Mouse (Mus musculus) midbrain, embryonic 13.5 days (tissue): ENCODE measurements around the gene Tas2r135. TPM values are rescaled to one million over a fixed set of nuclear protein-coding genes. Genes with fewer than 3 reads are reported as not detected.

Experiments
- ATAC-seq: fragments of 200-750 bp; cut with Nextera tagmentation; 2 replicates; pipeline ENCODE4 v1.8.0; 2017; ENCODE audit warnings: mild to moderate bottlenecking, moderate TSS enrichment, moderate library complexity
- H3K27ac ChIP-seq: fragments of 300-500 bp; sonication (generic); 2 replicates; pipeline ENCODE4 v1.5.1; 2015; ENCODE audit warnings: inconsistent platforms, mild to moderate bottlenecking, moderate library complexity
- H3K27me3 ChIP-seq: fragments of 300-500 bp; sonication (generic); 2 replicates; pipeline ENCODE4 v1.6.1; 2015; ENCODE audit warnings: mild to moderate bottlenecking, inconsistent platforms
- H3K36me3 ChIP-seq: fragments of 300-500 bp; sonication (generic); 2 replicates; pipeline ENCODE4 v1.6.1; 2015; ENCODE audit warnings: mild to moderate bottlenecking, inconsistent platforms
- H3K4me1 ChIP-seq: fragments of 300-500 bp; sonication (generic); replicated peaks from 2 replicates; pipeline ENCODE4 v1.6.1; 2015; ENCODE audit warnings: inconsistent platforms
- H3K4me2 ChIP-seq: fragments of 300-500 bp; sonication (generic); replicated peaks from 2 replicates; pipeline ENCODE4 v1.6.1; 2015; ENCODE audit warnings: moderate library complexity, mild to moderate bottlenecking, inconsistent platforms
- H3K4me3 ChIP-seq: fragments of 300-500 bp; sonication (generic); replicated peaks from 2 replicates; pipeline ENCODE4 v1.5.1; 2015; ENCODE audit warnings: mild to moderate bottlenecking, inconsistent platforms
- H3K9ac ChIP-seq: fragments of 300-500 bp; sonication (generic); replicated peaks from 2 replicates; pipeline ENCODE4 v1.6.1; 2015; ENCODE audit warnings: mild to moderate bottlenecking, inconsistent platforms
- H3K9me3 ChIP-seq: fragments of 300-500 bp; sonication (generic); 2 replicates; pipeline ENCODE4 v1.6.1; 2016; ENCODE audit warnings: mild to moderate bottlenecking, inconsistent platforms
- WGBS: fragments of 180-500 bp; shearing (Covaris S2); methylation state at CpG from one replicate; pipeline ENCODE4 v1.1.7; 2015; 5-methylcytosine and 5-hydroxymethylcytosine counted together
- polyA plus RNA-seq: library from polyadenylated mRNA; unstranded; fragments of >200 nt; fragmentation: Nextera tagmentation; extraction: Ambion mirVana; gene quantifications from 2 replicates; pipeline ENCODE4 v1.2.1, GENCODE M21; 2015

Tas2r135 gene
- polyA plus RNA-seq, 1 experiment from 2014 or later: not detected

DNA sequence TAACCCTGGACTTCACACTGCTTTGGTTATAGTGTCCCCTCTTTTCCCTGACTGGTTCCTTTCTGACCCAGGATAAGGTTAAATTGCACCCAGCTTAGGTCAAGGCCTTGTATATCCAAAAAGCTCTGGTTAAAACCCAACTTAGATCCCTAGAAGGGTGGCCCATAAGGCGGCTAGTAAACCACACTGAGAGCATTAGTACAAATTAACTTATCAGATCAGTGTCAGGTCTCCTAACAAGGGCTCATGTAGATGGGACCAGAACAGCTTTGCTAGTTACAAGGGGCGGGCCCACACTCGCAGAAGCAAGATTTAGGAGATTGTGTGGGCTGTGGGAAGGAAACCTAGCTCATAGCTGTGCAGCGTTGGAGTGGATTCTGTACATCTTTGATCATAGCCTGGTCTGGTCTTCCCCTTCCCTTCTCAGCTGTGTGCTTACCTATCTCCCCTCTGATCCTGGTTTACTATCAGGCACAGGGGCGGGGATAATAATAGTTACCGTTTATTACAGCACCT is 28.7 kb upstream of the Tas2r135 start:
- ATAC-seq: no peak
- Histone ChIP-seq H3K4me3 (no peak overlapping the region), H3K36me3 (no peaks in the 10 kb centered on the region), H3K9ac (no peak overlapping the region), H3K27me3 (peaks cover 42% of the 10 kb centered on the region), H3K4me1 (peaks cover 15% of the 10 kb centered on the region), H3K27ac (no peak overlapping the region), H3K9me3 (no peaks in the 10 kb centered on the region), H3K4me2 (no peak overlapping the region)
- WGBS: 71% methylated on average over 6 of the region's 6 CpGs

GRCm38 (mm10) chr6:42377280-42377679 is 28.0 kb upstream of the Tas2r135 start:
- no peak overlapping the region for H3K4me2 ChIP-seq
- peaks cover 38% of the 10 kb centered on the region for H3K27me3 ChIP-seq
- 60% methylated on average over 5 of the region's 5 CpGs for WGBS
- no peak overlapping the region for H3K4me3 ChIP-seq
- ATAC-seq: no peak
- no peak overlapping the region for H3K27ac ChIP-seq
- no peaks in the 10 kb centered on the region for H3K9me3 ChIP-seq
- peaks cover 15% of the 10 kb centered on the region for H3K4me1 ChIP-seq
- no peaks in the 10 kb centered on the region for H3K36me3 ChIP-seq
- H3K9ac ChIP-seq: no peak overlapping the region

- no peaks in the 10 kb centered on the region for H3K36me3 ChIP-seq
- no peak overlapping the region for H3K27ac ChIP-seq
- no peak overlapping the region for H3K4me2 ChIP-seq
- H3K27me3 ChIP-seq: peaks cover 23% of the 10 kb centered on the region
- H3K4me1 ChIP-seq: no peaks in the 10 kb centered on the region
- H3K4me3 ChIP-seq: no peak overlapping the region
- no peak for ATAC-seq
- WGBS: 50% methylated on average over 3 of the region's 3 CpGs
- H3K9ac ChIP-seq: no peak overlapping the region
- H3K9me3 ChIP-seq: no peaks in the 10 kb centered on the region
Observed at GRCm38 (mm10) chr6:42379551-42379950, 25.7 kb upstream of the Tas2r135 start.

GRCm38 (mm10) chr6:42380416-42381144 is 24.7 kb upstream of the Tas2r135 start:
- peak; percentile 48; the same call in 1 of the 2 replicates for ATAC-seq
- WGBS: under 1% methylated on average over 8 of the region's 8 CpGs
- Histone ChIP-seq H3K4me1 (no peaks in the 10 kb centered on the region), H3K4me3 (no peak overlapping the region), H3K27ac (no peak overlapping the region), H3K4me2 (0 out of 2 replicates have a peak overlapping the region, but pooled peaks have one; percentile 19), H3K9me3 (no peaks in the 10 kb centered on the region), H3K27me3 (peaks cover 21% of the 10 kb centered on the region), H3K9ac (no peak overlapping the region), H3K36me3 (no peaks in the 10 kb centered on the region)

GRCm38 (mm10) chr6:42381221-42381620 is 24.0 kb upstream of the Tas2r135 start:
- whole genome bisulfite sequencing: 22% methylated on average over 2 of the region's 2 CpGs
- H3K36me3 ChIP-seq: no peaks in the 10 kb centered on the region

GRCm38 (mm10) chr6:42381916-42382381 is 23.3 kb upstream of the Tas2r135 start:
- Histone ChIP-seq H3K4me1 (no peaks in the 10 kb centered on the region), H3K4me3 (no peak overlapping the region), H3K9me3 (no peaks in the 10 kb centered on the region), H3K27ac (no peak overlapping the region), H3K36me3 (no peaks in the 10 kb centered on the region), H3K9ac (no peak overlapping the region), H3K4me2 (no peak overlapping the region), H3K27me3 (peaks cover 18% of the 10 kb centered on the region; the same call in 1 of the 2 replicates)
- no peak for ATAC-seq
- 71% methylated on average over 9 of the region's 9 CpGs for WGBS

More at GRCm38 (mm10) chr6:42381221-42381620, 24.0 kb upstream of the Tas2r135 start:
- Histone ChIP-seq H3K4me3 (no peak overlapping the region), H3K27me3 (peaks cover 19% of the 10 kb centered on the region), H3K27ac (no peak overlapping the region), H3K4me1 (no peaks in the 10 kb centered on the region), H3K9me3 (no peaks in the 10 kb centered on the region), H3K9ac (no peak overlapping the region), H3K4me2 (no peak overlapping the region)
- no peak for ATAC-seq

- no peak for ATAC-seq
- Histone ChIP-seq H3K9me3 (no peaks in the 10 kb centered on the region), H3K27me3 (peaks cover 11% of the 10 kb centered on the region; the same call in 1 of the 2 replicates), H3K4me2 (no peak overlapping the region), H3K36me3 (no peaks in the 10 kb centered on the region), H3K4me1 (no peaks in the 10 kb centered on the region), H3K4me3 (no peak overlapping the region), H3K9ac (no peak overlapping the region), H3K27ac (no peak overlapping the region)
- 87% methylated on average over 5 of the region's 5 CpGs for WGBS
Observed at GRCm38 (mm10) chr6:42383360-42383759, 21.9 kb upstream of the Tas2r135 start.

DNA sequence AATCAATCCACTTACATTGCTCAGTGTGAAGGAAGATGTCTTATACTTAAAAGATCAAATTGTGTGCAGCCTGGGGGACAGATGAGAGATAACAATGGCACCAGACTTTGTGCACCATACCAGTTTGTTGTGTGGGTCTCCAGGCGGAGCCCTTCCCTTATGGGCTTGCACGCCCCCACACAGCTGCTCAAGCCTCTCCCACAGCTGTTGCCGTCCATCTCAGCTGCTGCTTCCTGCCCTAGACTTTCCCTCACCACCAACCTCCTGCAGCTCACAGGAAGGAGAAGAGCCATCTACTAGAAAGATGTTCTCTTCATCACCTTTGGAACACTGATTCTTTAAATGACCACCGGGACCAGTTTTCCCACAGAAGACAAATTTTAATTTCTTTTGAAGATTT is 19.6 kb upstream of the Tas2r135 start:
- Histone ChIP-seq H3K4me3 (no peak overlapping the region), H3K4me1 (no peaks in the 10 kb centered on the region), H3K9me3 (no peaks in the 10 kb centered on the region), H3K4me2 (no peak overlapping the region), H3K27me3 (peaks cover 8% of the 10 kb centered on the region; the same call in 1 of the 2 replicates), H3K36me3 (no peaks in the 10 kb centered on the region), H3K9ac (no peak overlapping the region), H3K27ac (no peak overlapping the region)
- WGBS: 80% methylated on average over 4 of the region's 4 CpGs
- no peak for ATAC-seq

GRCm38 (mm10) chr6:42391796-42392330 is 13.4 kb upstream of the Tas2r135 start:
- Histone ChIP-seq H3K36me3 (no peaks in the 10 kb centered on the region), H3K27me3 (no peaks in the 10 kb centered on the region), H3K4me2 (no peak overlapping the region), H3K9ac (no peak overlapping the region), H3K4me1 (no peaks in the 10 kb centered on the region), H3K27ac (no peak overlapping the region), H3K4me3 (no peak overlapping the region), H3K9me3 (no peaks in the 10 kb centered on the region)
- WGBS: 62% methylated on average over 2 of the region's 2 CpGs
- ATAC-seq: no peak

DNA sequence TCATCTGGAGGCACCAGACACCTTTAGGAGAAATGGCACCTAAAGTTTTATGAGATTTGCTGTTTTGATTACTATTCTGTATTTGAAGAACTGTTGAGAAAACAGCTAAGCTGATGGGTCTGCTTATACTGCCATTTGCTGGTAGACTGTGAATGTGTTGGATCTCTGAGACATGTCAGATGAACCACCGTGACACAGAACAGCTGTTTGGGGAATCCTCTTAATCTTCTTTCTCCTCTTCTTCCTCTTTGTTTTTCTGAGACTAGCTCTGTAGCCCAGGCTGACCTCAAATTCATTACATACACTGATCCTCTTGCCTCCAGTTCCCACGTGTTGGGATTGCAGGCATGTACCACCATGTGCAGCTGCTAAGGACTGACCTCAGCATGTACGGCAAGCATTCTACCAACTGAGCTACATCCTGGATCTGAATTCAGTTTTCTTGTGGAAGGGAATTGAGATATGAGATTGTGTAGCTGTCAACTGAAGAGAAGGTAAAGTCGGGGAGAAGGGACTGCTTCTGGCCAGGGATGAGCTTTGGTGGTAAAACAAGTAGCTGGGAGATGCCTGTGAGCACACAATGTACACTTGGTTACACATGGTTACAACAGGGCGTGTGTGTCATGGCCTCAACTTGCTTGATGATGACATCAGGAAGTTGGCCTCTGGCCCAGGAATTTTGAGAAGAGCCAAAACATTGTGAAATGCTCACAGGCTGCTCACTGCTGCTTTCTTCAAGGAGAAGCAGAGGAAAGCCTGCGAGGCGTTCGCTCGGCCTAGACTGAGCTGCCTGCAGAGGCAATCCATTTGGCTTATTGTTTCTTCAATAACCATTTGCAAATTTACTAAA is 9.0 kb upstream of the Tas2r135 start:
- H3K27me3 ChIP-seq: no peaks in the 10 kb centered on the region
- no peak for ATAC-seq
- 77% methylated on average over 9 of the region's 9 CpGs for WGBS
- H3K4me2 ChIP-seq: no peak overlapping the region
- no peak overlapping the region for H3K27ac ChIP-seq
- no peaks in the 10 kb centered on the region for H3K9me3 ChIP-seq
- H3K9ac ChIP-seq: no peak overlapping the region
- H3K4me1 ChIP-seq: no peaks in the 10 kb centered on the region
- H3K4me3 ChIP-seq: no peak overlapping the region
- H3K36me3 ChIP-seq: no peaks in the 10 kb centered on the region

DNA sequence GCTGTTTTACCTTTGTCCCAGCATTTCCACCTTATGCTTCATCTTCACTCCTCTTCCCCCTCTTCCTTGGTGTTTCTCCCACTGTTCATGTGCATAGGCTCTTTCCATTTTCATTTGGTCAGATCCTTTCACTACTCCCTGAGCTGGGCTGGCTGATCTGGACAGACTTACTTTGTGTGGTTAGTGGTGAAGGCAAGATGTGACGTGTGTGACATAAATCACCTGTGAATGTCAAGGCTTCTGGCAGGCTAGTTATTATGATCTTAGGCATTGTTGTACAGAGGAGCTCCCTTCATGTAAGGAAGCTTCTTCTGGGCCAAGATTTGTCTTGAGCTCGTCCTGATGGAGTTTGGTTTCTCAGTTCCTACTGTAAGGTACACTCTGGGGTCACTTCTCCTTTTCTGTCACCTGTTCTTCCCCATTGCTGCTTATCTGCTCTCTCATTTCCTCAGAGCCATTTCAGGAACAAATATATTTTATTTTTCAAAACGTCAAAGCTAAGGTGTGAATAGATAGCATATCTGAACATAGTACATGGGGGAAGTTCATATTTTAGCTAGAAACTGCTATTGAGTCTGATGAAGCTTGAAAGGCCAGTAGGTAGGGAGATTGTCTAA is 8.1 kb upstream of the Tas2r135 start:
- 77% methylated on average over 3 of the region's 3 CpGs for WGBS

More for the DNA sequence above, 8.1 kb upstream of the Tas2r135 start:
- Histone ChIP-seq H3K9ac (no peak overlapping the region), H3K36me3 (no peaks in the 10 kb centered on the region), H3K4me3 (no peak overlapping the region), H3K4me1 (no peaks in the 10 kb centered on the region), H3K9me3 (no peaks in the 10 kb centered on the region), H3K4me2 (no peak overlapping the region), H3K27me3 (no peaks in the 10 kb centered on the region), H3K27ac (no peak overlapping the region)
- no peak for ATAC-seq
